Mouse (Mus musculus): Measurements from ENCODE around the gene Fmnl3. TPM values are rescaled to one million over a fixed set of nuclear protein-coding genes. Genes with fewer than 3 reads are reported as not detected.
A peak's percentile ranks its signal among the peaks of the same experiment; 100 is the strongest.

The Fmnl3 gene
- polyA plus RNA-seq, 1 experiment from 2014 or later, result 8.2 TPM

DNA sequence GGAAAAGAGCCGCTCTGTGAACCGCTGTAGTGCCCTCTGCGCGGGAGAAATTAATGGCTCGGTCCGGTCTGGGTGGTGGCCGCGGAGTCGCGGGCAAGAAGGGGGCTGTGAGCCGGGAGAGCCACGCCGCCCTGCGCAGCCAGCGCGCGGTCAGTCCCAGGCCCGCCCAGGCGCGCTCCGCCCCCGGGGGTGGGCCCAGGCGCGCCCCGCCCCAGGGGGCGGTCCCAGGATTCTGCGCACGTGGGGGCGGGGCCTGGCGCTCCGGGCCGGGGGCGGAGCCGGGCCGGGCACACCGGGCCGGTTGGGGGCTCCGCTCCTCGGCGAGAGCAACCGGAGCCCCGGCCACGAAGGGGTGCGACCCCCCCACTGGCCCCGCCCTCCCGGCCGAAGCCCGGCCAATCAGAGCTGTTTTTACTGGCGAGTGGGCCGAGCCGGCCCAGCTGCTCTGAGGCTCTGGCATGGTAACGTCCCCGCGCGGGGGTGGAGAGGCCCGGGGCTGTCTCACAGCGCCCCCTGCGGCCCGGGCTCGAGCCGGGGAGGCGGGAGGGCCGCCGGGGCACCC, 75.4 kb downstream of the Fmnl3 start, which contains the start of gene Prpf40b:
Gene Prpf40b (plus strand): TSS at position 275 of the 562 bp plus-strand sequence.
- WGBS (ENCODE audit: missing documents), result 0% methylated on average over 57 of the region's 64 CpGs
- H3K4me3 ChIP-seq (ENCODE audit: inconsistent target), result peak within 1 kb of the TSS; percentile 60
- no peaks in the 10 kb centered on the region for H3K36me3 ChIP-seq (ENCODE audit: inconsistent target)
- H3K27ac ChIP-seq, result no peak within 1 kb of the TSS
- no peaks in the 10 kb centered on the region for H3K79me2 ChIP-seq (ENCODE audit: inconsistent target)

DNA sequence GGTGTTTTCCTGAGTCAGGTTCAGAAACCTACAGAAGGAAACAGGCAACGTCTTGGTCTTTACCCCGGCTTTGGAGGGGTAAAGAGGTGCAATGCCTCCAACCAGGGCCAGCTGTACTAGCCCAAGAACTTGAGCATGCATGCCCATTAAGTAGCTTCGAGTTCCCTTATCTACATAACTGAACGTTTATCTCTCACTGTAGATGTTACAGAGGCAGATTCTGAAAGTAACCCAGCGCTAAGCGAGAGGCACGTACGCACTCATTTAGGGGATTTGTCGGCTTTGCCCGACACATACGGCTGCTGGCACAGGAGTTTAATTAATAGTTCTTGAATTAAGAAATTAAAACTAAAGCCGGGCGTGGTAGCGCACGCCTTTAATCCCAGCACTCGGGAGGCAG, 76.0 kb downstream of the Fmnl3 start:
- Histone ChIP-seq H3K27ac (no peak overlapping the region), H3K36me3 (ENCODE audit: inconsistent target) (no peaks in the 10 kb centered on the region), H3K79me2 (ENCODE audit: inconsistent target) (no peaks in the 10 kb centered on the region), H3K4me3 (ENCODE audit: inconsistent target) (peak overlapping the region; percentile 60)
- 3% methylated on average over 16 of the region's 16 CpGs for WGBS (ENCODE audit: missing documents)

DNA sequence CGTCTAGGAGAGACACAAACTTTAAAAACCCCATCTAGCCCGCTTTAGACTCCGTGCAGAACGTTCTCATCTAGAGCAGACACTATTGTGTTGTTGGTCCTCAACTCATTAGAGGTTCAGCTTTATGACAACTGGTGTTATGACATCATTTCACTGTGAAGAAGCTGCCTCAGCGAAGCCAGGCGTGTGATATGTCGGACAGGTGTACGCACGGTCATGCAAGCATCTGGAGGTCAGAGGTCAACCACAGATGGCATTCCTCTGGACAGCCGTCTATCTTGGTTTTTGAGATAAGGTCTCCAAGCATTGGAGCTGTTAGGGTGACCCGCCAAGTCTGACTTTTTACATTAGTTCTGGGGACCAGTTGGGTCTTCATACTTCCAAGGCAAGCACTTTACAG, 79.7 kb downstream of the Fmnl3 start:
- H3K4me3 ChIP-seq (ENCODE audit: inconsistent target), result no peak overlapping the region
- 98% methylated on average over 11 of the region's 11 CpGs for WGBS (ENCODE audit: missing documents)
- no peaks in the 10 kb centered on the region for H3K79me2 ChIP-seq (ENCODE audit: inconsistent target)
- H3K27ac ChIP-seq, result no peak overlapping the region
- H3K36me3 ChIP-seq (ENCODE audit: inconsistent target), result no peaks in the 10 kb centered on the region

DNA sequence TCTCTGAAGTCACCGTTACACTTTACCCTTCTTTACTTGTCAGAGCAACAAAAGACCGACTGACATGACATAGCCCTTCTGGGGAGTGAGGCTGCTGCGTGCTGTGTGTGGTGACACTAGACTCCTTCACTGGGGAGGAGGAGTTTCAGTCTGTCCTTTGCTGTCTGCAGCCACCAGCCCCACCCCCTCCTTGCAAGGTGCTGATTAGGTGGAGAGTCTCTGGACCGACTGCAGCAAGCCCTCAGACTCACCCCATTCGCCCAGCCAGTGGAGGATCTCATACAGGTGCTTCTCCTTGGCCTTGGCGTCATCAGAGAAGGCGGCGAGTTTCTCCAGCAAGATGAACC, 85.1 kb downstream of the Fmnl3 start:
- WGBS (ENCODE audit: missing documents), result 82% methylated on average over 8 of the region's 8 CpGs
- no peaks in the 10 kb centered on the region for H3K79me2 ChIP-seq (ENCODE audit: inconsistent target)
- H3K27ac ChIP-seq, result no peak overlapping the region
- H3K4me3 ChIP-seq (ENCODE audit: inconsistent target), result no peak overlapping the region
- no peaks in the 10 kb centered on the region for H3K36me3 ChIP-seq (ENCODE audit: inconsistent target)

DNA sequence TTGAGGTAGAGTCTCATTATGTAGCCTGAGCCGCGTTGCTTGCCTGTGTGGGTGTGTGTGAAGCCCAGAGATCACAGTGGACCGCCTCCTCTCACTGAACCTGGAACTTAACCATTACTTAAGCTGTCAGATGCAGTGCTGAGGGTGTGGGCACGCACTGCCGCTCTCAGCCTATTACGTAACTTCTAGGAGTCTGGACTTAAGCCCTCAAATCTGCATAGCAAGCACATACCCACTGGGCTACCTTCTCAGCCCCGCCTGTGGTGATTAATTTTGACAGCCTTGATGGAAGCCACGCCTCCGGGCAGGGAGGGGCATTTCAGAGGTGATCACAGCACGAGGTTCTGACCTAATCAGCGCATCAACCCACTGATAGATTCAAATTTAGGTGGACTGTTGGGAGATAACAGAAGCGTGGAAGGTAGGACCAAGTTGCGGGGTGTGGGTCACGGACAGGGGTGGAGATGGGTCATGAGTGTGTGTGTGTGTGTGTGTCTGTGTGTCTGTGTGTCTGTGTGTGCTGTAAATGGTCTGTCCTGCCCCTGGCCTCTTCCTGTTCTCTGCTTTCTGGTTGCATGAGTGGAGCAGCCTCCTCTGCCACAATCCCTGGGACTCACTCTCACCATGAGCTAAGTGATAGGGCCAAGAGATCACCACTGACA, 85.6 kb downstream of the Fmnl3 start:
- H3K27ac ChIP-seq, result no peak overlapping the region
- H3K79me2 ChIP-seq (ENCODE audit: inconsistent target), result no peaks in the 10 kb centered on the region
- no peaks in the 10 kb centered on the region for H3K36me3 ChIP-seq (ENCODE audit: inconsistent target)
- 24% methylated on average over 14 of the region's 14 CpGs for WGBS (ENCODE audit: missing documents)
- H3K4me3 ChIP-seq (ENCODE audit: inconsistent target), result no peak overlapping the region

DNA sequence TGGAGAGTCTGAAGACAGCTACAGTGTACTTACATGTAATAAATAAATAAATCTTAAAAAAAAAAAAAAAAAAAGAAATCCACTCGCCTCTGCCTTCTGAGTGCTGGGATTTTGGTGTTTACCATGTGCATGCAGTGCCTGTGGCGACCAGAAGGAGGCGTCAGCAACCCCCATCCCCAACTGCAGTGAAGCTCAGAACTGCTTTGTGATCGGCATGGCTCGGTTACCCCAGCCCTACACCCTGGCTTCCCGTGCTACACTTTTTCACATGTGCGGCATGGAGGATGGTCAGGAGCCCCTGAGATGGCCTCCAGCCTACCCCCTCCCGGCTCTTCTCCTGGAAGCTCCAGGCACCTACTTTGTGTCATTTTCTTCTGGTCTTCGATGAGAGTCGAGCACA, 86.8 kb downstream of the Fmnl3 start:
- H3K79me2 ChIP-seq (ENCODE audit: inconsistent target), result no peaks in the 10 kb centered on the region
- H3K27ac ChIP-seq, result no peak overlapping the region
- 67% methylated on average over 10 of the region's 10 CpGs for WGBS (ENCODE audit: missing documents)
- H3K4me3 ChIP-seq (ENCODE audit: inconsistent target), result no peak overlapping the region
- H3K36me3 ChIP-seq (ENCODE audit: inconsistent target), result no peaks in the 10 kb centered on the region

DNA sequence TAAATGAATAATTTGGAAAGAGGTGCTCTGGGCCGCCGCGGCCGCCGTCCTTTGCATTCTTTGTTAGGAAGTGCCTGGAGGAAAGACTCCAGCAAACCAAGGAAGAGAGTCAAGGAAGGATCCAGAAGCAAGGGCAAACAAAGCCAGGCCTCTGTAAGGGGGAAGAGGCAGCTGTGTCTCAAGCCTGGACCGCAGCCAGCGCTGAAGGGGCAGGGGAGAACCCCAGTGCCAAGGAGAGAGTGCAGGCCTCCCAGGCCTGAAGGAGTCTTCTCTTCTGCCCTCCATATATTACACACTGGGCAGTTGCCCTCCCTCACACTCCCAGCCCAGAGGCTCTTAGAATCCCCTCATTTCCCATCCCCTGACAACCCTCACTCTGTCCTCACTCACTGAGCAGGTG, 92.0 kb downstream of the Fmnl3 start:
- Histone ChIP-seq H3K36me3 (ENCODE audit: inconsistent target) (no peaks in the 10 kb centered on the region), H3K79me2 (ENCODE audit: inconsistent target) (no peaks in the 10 kb centered on the region), H3K4me3 (ENCODE audit: inconsistent target) (no peak overlapping the region), H3K27ac (no peak overlapping the region)
- 92% methylated on average over 7 of the region's 7 CpGs for WGBS (ENCODE audit: missing documents)

DNA sequence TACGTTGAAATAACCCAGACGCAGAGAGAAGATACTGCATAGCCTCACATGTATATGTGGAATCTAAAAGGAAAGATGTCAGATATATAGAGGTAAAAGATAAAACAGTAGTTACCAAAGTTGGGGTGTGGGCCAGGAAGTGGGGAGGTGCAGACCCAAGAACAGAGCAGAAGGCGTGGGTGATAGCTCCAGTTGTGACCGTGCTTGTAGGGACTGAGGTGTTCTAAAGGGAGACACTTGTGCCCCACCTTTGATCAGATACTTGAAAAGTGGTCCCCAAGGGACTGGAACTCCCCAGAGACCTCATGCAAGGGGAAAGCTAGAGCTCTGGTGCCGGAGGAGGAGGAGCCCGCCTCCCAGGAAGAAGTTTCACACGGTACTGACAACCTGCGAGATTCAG, 94.2 kb downstream of the Fmnl3 start:
- H3K4me3 ChIP-seq (ENCODE audit: inconsistent target), result no peak overlapping the region
- H3K27ac ChIP-seq, result no peak overlapping the region
- H3K79me2 ChIP-seq (ENCODE audit: inconsistent target), result no peaks in the 10 kb centered on the region
- no peaks in the 10 kb centered on the region for H3K36me3 ChIP-seq (ENCODE audit: inconsistent target)
- 91% methylated on average over 8 of the region's 8 CpGs for WGBS (ENCODE audit: missing documents)

Other genes with a start within 250 kb of the Fmnl3 start
- gene Spats2, start 244.6 kb downstream of the Fmnl3 start, polyA plus RNA-seq (2018), result 2.7 to 4.0 TPM (median 3.2 TPM) in 3 replicates
- not detected in 3 replicates for gene Kcnh3, start 145.6 kb downstream of the Fmnl3 start, polyA plus RNA-seq (2018)
- gene Mcrs1, start 118.5 kb downstream of the Fmnl3 start, polyA plus RNA-seq (2018), result 13.4 to 26.0 TPM (median 25.2 TPM) in 3 replicates
- 6.5 to 9.7 TPM (median 7.5 TPM) in 3 replicates for gene Prpf40b, start 75.4 kb downstream of the Fmnl3 start, polyA plus RNA-seq (2018)
- gene Fam186b, start 74.6 kb downstream of the Fmnl3 start, polyA plus RNA-seq (2018), result not detected in 3 replicates
- gene Tmbim6, start 22.4 kb upstream of the Fmnl3 start, polyA plus RNA-seq (2018), result 449 to 584 TPM (median 516 TPM) in 3 replicates
- gene Nckap5l, start 87.3 kb upstream of the Fmnl3 start, polyA plus RNA-seq (2018), result 8.4 to 21.0 TPM (median 16.3 TPM) in 3 replicates
- gene Bcdin3d, start 104.2 kb upstream of the Fmnl3 start, polyA plus RNA-seq (2018), result 2.9 to 5.5 TPM (median 5.3 TPM) in 3 replicates
- not detected in 3 replicates for gene Faim2, start 157.7 kb upstream of the Fmnl3 start, polyA plus RNA-seq (2018)
- not detected in 3 replicates for gene Aqp2, start 208.6 kb upstream of the Fmnl3 start, polyA plus RNA-seq (2018)
- not detected in 3 replicates for gene Aqp5, start 220.3 kb upstream of the Fmnl3 start, polyA plus RNA-seq (2018)
- not detected in 3 replicates for gene Aqp6, start 230.9 kb upstream of the Fmnl3 start, polyA plus RNA-seq (2018)

Data from macrophage (primary cell).